Mouse (Mus musculus): ENCODE results near the gene Sycn.

Sycn gene

DNA sequence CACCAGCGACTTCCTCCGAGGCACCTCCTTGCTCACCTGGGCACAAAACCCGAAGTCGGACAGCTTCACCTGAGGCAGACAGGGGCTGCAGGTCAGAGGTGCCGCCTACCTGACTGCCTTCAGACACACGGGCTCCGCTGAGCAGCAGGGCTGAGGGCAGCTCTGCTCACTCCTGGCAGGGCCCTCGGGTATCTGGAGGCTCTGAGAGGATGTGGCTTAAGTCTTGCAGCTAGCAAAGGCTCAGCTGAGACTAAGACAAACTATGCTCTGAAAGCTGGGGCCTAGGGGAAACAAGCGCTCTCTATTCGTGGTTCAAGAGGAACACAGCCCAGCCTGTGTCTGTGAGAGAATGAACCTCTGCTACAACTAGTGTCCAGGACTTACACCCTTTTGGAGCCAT is 20.2 kb downstream of the Sycn start:
- no peak for DNase-seq

- no peak for DNase-seq
Observed at GRCm38 (mm10) chr7:28561967-28562366, 21.3 kb downstream of the Sycn start.

DNA sequence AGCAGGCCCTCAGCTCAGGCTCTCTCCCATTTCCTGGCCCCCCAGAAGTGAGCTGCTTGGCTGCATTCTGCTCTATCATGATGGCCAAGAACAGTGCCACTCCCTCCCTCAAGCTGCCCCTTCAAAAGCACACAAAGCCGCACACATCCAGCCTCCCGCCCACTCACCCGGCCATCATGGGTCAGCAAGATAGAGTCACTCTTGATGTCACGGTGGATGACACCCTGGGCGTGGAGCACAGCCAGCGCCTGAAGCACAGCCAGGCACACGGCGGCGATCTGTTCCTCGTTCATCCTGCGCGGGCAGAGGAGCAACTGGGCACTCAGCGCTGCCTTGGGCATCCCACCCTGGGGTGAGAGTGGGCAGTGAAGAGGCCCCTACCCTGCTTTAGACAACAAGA is 21.7 kb downstream of the Sycn start:
- DNase-seq, result no peak

DNA sequence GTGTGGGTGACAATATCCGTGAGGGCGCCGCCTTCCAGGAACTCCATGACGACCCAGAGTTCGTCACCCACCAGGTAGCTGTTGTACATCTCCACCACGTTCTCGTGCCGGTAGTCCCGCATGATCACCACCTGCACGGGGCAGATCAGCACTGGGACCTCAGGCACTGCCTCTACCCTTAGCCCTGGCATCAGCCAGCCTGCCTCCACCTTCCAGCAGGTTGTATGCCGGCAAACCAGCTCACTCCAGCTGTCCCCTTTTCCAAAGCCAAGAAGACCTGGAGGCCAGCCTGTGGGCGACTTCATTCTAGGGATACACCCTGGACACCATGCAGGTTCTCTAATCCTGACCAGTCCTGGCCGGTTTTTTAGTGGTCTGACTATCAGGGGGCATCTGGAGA is 22.3 kb downstream of the Sycn start:
- no peak for DNase-seq

GRCm38 (mm10) chr7:28565407-28565806 is 24.7 kb downstream of the Sycn start:
- no peak for DNase-seq

DNA sequence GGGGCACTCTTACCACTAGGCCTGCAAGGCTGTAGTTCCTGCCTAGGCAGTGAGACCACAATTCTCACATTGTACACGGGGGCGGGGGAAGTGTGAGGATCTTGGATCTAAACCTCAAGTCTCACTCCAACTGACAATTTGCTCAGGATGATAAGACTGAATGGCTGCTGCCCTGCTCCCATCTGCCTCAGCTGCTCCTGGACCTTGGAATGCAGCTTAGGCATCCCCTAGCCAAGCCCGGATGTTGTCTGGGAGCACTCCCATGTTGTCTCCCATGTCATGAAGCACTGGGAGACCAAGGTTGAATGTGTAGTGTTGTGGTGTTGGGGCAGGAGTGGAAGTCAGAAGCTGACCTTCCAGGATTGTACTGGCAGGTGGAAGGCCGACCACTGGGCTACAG is 26.9 kb downstream of the Sycn start:
- DNase-seq, result no peak

DNA sequence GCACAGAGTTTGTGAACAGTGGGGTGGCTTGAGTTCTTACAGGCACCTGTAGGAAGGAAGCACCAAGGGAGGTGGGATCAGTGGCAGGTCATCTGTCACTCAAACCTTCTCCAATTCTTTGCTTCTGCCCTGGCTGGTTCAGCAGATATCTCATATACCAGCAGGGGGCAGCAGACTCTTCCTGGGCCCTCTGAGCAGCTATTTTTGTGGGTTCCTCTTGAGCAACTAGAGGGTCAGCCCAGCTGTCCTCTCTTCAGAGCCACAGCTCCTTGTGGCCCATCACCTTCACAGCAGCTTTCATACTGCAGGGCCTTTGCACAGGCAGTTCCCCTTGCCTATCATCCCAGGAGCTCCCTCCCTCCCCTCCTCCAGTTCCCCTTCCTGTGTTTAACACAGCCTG is 27.6 kb downstream of the Sycn start:
- peak in 1 of 2 experiments; percentile 61 for DNase-seq

DNA sequence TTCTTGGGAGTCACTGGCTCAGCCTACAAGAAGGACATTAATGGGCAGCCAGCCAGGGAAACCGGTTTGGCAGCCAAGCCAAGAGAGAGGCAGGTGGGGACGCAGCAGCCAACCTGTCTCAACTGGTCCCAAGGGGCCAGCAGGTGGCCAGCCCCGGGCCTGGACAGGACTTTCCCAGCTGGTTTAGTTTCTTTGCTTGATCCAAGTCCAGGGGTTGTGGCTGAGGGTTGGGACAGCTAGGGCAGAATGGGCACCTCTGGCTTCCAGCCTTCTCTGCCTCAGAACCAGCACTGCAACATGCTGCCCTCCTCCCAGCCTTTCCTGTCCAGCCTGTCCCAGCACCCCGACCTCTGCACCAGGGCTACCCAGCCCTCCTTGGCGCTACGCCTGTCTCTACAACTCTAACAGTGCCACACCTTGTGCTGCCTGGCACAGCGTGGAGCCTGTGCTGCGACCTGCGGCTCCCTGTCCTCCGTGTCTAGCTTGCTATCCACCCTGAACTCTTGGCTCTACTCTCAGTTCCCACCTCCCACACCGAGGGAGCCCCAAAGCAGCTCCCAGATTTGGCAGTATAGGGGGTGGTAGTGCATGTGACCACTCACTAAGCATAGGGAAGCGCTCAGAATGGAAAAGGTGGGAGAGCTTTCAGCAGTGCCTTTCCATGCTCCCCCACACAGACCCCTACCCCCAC is 29.8 kb downstream of the Sycn start:
- no peak for DNase-seq

GRCm38 (mm10) chr7:28570982-28571682 is 30.4 kb downstream of the Sycn start:
- DNase-seq, result no peak

GRCm38 (mm10) chr7:28572689-28573088 is 32.0 kb downstream of the Sycn start:
- DNase-seq, result no peak

DNA sequence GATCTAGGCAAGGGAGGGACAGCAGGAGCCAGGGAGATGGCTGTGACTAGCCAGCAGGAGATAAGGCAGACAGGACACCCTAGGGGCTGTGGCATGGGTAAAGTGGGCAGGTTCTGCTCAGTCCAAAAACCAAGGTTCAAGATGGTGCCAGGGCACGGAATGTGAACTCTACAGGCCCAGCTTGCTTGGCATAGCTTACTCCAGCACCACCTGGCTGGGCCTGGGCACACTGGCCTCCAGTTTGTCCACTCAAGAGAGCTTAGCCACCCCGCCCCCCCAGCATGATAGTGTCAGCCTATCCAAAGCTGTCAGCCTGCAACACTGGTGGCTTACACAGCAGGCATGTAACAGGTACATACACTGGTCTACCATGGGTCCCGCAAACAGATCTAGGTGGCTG is 32.6 kb downstream of the Sycn start:
- DNase-seq, result no peak

DNA sequence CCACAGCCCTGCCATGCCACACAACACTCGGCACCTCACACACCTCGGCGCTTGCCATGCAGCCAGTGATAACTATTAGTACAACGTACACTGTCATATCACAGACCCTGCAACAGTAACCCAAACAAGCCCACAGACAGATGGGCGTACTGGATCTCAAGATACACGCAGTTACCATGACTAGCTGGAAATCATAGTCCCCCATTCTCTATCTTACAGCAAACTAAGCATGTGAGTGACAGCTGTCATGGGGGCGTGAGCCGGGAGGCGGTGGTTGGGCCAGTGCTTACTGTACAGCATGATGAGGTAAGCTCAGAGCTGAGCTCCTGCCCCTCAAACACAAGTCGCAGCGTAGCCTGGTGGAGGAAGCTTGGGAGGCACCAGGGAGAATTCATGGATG is 34.9 kb downstream of the Sycn start:
- DNase-seq, result no peak

DNA sequence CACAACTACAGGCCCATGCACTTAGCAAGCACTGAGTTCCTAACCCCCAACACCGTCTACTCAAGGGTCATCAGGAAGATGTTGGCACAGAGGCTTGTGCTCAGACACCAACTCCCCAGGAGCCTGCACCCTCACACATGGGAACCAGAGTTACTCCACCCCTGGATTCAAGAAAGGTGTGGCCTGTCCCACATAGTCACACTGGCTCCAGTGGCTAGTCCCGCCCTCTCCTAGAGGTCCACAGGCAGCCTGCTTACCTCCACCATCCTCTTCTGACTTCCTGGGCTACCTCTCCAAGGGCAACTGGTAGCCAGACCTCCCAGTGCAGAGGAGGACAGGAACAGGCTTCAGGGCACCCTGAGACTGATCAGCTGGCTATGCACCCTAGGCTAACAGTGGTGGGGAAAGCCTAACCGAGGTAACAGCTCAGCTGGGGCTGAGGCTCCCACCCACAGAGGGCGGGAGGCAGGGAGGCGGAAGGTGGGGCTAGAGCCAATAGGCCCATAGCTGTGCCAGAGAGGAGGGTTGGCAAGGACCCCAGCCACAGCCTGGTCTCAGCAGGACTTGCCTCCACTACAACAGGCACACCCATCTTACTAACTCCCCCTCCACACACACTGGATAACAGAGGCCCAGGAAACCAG is 35.7 kb downstream of the Sycn start:
- DNase-seq, result no peak

DNA sequence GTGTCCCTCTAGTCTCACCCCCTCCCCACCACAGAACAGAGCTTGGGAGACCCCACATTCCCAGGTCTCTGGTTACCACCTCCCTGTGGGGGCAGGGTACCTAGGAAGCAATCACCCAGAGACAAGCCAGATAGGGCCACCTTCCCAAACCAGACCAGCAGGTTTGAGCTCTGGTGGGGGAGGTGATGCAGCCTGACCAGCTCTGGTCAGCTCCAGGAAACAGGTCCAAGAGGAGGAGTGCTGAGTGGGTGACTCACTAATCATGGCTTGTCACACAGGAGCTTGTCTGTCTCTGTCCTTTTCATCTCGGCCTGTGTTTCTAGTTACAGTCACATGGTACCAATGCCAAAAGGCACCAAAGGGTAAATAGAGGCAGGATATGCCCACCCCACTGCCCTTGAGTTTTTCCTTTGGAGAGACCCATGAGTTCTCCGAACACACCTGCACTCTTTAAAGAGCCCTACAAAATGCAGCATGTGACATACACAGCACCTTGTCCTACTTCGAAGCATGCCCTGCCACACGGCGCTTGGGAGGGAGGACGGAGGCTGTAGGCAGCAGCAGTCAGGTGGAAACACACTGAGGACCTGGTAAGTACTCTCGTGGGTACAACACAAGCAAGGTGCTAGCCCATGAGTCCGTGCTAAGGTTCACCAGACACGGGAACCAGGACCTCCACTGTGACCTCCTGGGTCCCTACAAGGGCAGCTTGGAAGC is 37.3 kb downstream of the Sycn start:
- no peak for DNase-seq

DNA sequence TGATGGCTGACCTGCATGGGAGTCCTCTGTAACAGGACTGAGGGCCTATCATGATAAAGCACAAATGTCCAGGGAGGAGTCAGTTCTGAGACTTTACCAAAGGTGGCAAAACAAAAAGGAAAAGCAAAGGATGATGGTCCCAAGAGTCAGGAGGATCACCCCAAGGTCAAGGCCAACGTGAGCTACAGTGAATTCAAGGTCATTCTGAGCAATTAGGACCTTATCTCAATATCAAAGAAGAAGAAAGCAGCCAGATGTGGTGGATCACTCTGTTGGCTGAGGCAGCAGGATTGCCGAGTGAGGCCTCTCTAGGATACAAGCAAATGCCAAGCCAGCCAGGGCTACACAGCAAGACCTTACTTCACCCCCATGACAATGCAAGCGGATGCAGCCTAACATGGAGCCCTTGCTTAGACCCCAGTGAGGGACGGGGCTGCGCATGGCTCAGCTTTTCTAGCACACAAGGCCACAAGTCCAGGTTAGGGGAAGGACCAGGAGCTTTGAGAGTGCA is 37.9 kb downstream of the Sycn start:
- no peak for DNase-seq

DNA sequence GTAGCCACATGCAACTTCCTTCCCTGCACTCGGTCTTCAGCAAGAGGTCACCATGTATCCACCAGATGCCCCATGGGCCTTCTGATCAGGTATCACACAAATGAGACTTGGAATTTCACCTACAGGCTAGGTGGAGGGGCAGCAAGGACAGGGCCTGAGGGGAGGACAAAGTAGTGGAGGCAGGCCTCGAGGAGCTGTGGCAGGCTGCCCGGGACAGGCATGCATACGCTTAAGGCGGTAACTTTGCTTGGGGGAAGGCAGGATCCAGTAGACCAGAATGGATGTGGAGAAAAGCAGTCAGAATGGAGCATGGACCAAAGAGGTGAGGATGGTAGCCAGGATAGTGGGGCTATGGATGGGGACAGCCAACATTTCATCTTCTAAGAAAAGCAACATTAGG is 39.1 kb downstream of the Sycn start:
- DNase-seq, result no peak

DNA sequence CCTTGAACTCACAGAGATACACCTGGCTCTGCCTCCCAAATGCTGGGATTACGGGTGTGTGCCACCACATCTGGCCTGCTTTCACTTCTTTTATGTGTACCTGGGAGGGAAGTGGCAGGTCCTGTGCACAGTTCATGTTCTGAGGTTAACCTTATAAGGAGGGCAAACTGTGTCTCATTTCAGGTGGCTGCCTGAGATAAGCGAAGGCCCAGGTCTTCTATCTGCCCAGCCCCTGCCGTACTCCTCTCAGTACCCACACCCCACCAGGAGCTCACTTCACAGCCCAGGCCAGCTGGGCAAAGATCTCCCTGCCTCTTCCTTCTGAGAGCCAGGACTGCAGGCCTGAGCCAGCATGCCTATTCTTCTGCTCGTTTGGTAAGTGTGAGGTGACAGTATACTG is 41.0 kb downstream of the Sycn start:
- DNase-seq, result no peak

- DNase-seq, result no peak
Observed at GRCm38 (mm10) chr7:28582841-28583240, 42.2 kb downstream of the Sycn start.

DNA sequence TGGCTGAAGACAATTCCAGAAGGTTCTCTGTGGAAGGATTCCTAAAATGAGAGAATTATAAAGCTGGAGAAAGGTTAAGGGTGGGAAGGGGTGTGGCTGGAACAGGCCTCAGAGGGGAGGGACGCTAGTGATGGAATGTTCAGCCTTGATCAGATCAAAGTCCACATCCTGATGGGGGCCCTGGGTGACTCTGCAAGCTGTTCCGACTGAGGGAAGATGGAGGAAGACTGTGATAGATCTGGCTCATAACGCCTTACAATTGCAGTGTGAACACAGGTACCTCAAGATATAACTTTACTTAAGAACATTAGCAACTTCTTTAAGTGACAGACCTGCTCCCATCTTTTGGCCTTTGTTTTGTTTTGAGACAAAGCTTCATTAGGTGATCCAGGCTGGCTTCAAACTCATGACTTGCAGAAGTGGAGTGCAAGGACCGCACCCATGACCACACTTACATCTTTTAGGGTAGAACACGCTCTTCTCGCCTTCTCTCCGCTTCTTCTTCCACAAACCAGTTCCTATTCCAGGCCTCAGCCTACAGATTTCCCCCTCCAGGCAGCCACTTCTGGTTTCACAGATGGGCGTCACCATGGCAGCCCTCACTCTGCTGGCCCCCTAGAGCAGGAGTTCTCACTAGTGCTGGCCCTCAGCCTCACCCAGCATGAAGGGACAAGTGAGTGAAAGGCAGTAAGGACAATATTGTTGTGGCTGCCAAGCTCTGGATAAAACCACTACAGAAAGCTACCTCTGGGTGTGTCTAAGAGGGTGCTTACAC is 43.1 kb downstream of the Sycn start:
- no peak for DNase-seq

DNA sequence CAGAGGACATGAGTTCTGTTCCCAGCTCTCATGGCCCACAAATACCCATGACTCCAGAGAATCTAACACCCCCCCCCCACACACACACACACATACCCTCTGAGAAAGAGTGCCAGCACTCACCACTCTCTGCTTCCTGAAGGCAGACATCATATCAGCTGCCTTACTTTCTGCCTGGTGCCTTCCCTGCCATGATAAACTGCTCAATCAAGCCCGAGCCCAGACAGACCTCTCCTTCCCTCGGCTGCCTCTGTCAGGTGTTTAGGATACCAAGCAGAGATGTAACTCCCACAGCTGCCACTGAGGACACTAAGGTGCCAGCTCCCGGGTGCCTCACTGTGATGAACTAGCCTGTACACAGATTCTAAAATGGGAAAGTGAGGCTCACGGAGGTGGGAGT is 43.8 kb downstream of the Sycn start:
- DNase-seq, result no peak

DNA sequence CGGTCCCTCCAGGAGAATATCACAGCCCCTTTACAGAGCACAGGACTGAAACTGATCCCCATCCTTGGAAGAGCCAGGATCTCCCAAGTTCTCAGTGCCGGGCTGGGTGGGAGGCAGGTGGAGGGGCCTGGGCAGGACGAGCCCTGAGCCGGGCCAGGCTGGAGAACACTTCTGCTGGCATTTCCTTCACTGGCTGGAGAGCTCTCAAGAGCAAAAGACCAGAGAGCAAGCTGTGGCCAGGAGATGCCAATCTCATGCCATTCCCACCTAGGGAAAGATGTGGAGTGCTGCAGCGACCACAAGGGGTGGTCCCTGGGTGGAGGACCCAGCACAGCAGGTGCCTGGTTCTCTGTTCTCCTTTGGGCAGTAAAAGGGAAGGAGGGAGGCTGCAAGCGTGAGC is 44.3 kb downstream of the Sycn start:
- DNase-seq, result no peak

- no peak for DNase-seq
Observed at GRCm38 (mm10) chr7:28586663-28587411, 46.2 kb downstream of the Sycn start.

Data from spleen, adult 18-20 months (tissue).